Mouse (Mus musculus) gastrocnemius, postnatal 4 days (tissue): ENCODE results near the gene Emc6. TPM values are rescaled to one million over a fixed set of nuclear protein-coding genes. Genes with fewer than 3 reads are reported as not detected.
A peak's percentile ranks its signal among the peaks of the same experiment; 100 is the strongest.

Experiments
- DNase-seq, 2 experiments: peaks; one replicate each; pipeline ENCODE4 v3.0.0; 2021 to 2022; ENCODE audit warnings: low spot score in 2 of 2, mixed read lengths in 2 of 2
- total RNA-seq, 2 experiments: library from RNA; stranded (reverse); gene quantifications; 2 replicates each; pipeline ENCODE4 v1.2.3; 2021

Gene Emc6
- total RNA-seq, 2 experiments from 2014 or later: 60.1 to 67.3 TPM

DNA sequence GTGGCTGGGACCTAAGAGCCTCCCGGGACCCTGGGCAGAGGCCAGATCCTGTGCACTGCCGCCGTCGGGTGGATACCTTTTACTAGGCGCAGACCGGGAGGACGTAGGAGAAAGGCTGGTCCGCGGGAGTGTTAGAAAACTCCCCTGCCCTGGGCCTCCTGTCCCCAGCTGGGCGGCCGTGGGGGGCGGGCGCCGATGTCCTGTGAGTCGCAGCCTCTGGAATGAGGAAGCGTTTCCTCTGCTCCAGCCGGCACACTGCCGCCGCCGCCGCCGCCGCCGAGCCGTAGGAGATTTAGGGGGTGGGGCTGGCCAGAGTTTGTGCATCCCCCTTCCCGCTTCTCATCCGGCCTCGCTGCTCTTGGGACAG lies 655 bp upstream of the Emc6 start:
- DNase-seq: peak; percentile 83 to 89

DNA sequence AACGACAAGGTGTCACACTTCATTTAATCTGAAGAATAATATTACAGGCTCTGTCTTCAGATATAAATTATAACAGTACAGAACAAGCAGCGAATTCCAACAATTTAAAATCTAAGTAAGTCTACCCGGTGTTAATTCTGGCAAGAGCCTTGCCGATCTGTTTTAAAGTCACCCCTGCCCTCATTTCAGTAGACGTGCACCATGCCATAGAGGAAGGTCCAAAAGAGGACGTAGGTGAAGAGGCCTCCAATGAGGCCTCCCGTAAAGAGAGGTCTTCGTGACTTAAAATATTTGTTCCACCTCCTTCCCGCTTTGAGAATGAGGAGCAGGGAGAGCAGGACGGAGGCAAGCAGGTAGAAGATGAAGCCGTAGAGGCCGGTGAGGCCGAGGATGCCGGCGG lies 651 bp downstream of the Emc6 start:
- DNase-seq: no peak

DNA sequence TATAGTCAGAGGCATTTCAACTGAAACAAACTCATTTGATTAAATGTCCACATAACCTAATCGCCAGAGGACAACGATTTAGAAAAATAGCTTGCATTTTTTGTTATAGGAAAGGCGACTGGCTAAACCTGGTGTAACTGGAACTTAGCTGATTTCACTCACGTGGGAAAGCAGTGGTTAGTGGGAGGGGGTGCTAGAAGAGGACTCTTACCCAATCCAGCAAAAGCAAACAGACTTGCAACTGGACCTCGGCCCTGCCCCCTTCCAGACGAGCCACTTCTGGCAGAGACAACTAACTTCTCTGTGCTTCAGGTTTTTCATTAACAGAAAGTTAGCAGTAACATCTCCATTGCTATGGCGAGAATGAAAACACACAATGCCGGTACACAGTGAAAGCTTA lies 1.2 kb downstream of the Emc6 start:
- DNase-seq: no peak

DNA sequence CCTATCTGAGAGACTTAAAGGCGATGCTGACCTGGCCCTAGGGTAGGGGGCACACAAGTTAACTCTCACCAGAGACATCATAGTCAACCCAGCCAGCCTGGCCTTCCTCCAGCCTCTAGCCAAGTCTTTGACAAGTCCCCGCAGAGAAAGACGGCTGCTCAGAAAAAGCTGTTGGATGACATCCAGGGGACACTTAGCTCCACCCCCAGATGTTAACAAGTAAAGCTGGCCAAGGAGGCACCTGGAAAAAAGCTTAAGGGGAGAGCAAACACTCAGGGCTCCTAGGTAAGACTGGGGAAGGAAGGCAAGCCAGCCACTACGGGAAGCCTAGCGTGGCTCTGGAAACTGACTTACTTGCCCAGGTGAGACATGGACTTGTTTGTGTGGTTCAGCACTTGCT lies 4.7 kb downstream of the Emc6 start:
- peak in 1 of 2 experiments; percentile 42 for DNase-seq

DNA sequence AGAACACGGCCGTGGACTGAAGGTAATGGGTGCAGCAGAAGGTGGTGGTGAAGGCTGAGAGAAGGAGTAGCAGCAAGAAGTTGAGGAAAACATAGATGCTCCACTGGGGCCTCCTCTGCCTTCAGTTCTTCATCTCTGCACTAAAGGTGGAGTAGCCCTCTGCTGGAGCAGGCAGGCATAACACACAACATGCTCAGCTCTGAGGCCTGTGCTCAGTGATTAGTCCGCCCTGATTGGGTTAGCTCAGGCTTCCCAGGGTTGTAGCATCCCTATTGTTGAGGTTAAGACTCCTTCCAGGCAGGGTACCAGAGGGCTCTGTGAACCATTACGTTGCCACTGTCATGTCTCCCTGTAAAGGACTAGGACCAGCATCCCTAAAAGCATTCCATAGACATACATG lies 7.6 kb downstream of the Emc6 start:
- DNase-seq: peak in 1 of 2 experiments; percentile 62

DNA sequence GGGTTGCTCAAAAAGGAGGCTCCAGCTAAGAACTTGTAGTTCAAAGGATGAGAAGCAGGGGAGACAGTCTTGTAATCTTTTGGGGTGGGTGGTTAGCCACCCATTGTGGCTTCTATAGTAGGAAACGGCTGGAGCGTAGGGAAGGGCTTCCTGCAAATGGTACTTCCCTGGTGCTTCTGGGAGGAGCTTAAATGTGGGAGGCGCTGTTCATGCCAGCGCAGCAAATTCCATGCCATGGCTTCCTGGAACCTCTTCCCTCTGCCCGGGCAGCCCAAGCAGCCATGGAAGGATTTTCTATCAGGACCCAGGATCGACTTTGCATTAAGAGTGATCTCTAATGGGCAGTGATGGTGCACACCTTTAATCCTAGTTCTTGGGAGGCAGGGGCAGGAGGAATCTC lies 8.3 kb downstream of the Emc6 start:
- DNase-seq: no peak

DNA sequence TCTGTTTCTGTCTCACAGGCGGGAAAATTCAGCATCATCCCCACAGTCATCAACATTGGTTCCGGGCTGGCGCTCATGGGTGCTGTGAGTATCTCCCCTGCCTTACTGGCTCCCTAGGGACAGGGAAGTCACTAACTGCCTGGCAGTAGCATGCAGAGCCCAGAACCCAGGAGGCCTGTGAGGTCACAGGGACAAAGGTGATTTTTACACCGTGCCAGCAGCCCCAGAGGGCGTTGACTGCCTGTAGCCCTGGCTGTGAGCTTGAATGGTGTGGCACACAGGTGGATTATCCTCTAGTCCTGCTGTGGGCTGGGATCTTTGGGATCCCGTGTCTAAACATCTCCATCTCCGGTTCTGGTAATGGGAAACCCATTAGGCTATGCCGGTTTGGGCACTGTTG lies 8.8 kb downstream of the Emc6 start:
- DNase-seq: no peak

DNA sequence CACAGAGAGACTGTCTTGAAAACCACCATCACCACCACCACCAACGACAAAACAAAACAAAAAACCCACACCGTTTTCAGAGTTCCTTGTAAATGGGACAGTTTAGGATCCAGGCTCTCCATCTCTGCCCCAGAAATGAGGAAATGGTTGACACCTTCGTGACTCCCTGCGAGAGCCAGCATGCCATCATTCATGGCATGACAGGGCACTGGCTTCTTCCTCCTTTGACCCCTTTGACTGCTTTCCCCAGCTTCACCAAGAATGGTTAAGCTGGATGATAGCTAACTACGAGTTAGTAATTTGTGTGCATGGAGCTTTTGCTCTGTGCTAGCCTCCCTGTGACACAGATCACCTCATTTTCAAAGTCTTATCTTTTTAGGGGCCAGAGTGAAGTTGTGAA lies 14.6 kb downstream of the Emc6 start:
- no peak for DNase-seq

DNA sequence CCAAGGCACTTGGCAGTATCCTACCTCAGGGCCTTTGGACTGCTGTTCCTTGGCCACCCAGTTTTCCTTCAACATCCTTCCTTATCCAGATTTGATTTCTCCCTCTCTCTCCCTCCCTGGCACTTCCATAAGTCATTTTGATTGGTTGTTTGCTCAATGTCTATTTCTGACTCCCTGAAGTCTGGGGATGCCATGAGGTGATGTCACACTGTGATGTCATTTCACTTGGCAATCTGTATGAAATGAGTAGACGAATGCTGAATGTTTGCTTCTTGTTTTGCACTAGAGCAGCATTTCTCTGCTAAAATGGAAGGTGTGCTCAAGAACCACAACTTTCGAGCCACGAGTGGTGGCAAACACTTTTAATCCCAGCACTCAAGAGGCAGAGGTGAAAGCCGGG lies 15.2 kb downstream of the Emc6 start:
- no peak for DNase-seq

DNA sequence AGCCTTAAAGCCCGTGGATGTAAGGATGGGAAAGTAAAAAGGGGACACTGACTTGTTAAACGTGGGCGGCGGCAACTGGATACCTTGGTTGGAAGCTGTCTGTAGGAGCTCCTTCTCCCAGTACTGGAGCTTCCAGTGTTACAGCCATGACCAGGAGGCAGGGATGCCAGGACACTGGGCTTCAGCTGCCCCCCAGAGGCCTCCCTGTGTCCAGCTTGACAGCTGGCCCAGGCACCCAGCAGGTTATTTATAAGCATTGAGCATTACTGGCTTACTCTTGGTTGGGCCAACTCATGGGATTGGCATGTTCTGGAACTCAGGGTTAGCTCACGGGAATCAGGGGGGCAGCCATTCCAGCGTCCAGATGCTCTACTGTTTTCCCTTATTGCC lies 16.0 kb downstream of the Emc6 start:
- DNase-seq: peak in 1 of 2 experiments; percentile 41

DNA sequence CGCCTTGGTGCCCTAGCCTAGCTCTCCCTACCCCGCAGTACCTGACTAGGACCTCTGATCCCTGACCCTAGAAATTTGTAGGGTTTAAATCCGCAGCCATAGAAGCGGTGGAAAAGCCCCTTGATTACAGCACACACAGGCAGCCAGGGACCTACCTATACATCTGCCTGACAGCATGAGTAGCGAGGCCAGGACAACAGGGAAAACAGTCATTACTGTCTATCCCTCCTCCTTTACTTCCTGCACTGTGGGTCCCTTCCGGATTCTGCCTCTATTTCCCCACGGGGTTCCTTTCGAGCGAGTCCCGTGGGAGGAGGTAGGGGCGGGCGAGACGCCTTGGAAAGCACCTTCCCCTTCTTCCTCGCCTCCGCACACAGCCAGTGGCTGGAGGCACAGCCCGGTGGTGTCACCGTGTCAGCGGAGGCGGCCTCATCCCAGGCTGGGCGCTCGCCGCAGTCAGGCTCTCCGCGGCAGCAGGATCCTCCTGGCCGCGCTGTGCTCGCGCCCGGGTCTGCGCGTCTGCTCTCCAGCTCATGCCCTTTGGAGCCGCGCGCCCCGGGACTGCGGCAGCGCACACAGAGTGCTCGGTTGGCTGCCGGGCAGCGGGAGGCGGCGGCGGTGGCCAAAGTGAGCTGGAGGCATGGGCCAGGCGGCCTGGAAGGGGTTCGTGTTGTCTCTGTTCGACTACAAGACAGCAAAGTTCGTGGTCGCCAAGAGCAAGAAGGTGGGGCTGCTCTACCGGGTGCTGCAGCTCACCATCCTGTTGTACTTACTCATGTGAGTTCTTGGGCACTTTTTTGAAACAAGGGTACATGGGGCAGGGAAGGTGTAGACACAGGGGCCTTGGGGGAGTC lies 16.7 kb downstream of the Emc6 start, which contains the start of gene P2rx5:
P2rx5 (plus strand) TSS at position 465 of the 854 bp plus-strand sequence.
- DNase-seq: peak in 1 of 2 experiments; percentile 61

DNA sequence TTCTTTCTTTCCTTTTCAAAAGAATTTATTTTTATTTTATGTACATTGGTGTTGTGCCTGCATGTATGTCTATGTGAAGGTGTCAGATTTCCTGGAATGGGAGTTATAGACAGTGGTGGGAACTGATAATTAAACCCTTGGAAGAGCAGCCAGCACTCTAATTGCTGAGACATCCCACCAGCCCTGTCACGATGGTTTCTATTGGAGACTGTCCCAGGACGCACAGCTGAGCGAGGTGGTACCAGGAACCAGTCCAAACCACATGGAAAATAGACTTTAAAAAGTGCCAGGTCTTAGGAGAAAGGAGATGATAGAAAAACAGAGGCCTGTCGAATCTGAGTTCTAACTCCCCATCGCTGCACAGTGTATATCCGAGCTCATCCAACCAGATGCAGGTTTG lies 21.8 kb downstream of the Emc6 start:
- DNase-seq: no peak

DNA sequence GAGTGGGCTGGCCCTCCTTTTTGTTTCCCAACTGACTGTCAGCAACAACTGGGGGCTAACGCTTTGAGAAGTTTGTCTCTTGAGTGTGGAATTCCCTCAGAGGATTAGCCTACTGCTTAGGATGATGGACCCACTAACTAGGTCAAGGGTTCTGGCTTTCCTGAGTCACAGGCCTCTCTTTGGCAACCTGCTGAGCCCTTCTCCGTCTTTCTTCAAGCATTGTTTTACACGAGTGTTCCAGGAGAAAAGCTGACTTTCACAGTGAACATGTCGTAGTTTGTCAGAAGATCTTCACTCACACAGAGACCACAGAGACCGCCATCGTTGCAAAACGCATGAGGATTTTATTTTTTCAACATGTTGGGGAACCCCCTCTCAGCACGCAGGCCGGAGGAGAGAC lies 28.6 kb downstream of the Emc6 start:
- DNase-seq: no peak

DNA sequence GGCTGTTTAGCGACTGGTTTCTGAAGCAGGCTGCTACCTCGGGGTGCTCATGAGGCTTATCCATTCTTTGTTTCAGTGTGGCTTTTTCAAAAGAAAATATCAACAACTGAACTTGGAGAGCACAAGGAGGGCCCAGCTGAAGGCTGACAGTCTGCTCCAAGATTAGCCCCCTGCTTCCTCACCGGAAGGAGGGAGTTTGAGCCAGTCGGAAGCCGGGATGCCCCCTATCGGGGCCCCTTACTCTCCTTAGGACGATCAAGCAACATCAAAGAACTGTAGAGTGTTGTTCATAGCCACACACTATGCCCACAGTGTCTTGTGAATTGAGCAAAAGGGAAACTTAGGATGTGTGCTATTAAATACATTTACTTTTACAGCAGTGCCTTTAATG lies 29.9 kb downstream of the Emc6 start:
- no peak for DNase-seq

DNA sequence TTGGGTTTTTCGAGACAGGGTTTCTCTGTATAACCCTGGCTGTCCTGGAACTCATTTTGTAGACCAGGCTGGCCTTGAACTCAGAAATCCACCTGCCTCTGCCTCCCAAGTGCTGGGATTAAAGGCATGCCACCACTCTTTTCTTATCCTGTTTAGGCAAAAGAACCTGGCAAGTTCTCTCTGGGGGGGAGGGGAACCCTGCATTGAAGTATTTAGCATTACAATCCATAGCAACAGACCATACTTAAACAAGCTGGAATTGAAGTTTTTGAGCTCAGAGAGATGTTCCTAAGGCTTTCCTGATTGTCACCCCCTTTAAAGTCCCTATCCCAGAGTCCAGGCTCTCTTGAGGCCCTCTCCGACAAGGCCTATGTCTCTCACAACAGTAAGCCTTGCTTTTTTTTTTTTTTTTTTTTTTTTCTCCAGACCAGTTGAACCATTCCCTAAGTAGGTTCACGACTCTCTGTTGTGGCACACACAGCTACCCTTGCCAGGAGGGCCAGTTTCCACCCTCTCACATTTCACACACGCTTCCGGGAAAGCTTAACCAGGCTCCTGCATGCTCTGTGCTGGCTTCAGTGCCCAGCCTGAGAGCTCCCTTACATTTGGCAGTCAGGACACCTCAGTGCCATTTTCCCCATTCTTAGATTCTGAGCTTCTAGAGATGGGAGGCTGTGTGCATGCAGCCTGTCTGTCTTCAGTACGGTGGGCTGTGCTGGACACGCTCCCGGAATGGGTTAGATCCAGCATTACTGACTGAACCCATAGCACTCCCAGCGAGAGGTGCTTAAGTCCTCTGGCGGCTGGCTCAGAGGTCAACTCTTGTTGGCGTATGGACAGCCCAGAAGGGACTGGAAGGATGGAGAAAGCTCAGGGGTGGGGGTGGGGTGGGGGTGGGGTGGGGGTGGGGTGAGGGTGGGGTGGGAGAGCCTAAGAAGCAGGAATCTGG lies 30.5 kb downstream of the Emc6 start:
- DNase-seq: no peak

DNA sequence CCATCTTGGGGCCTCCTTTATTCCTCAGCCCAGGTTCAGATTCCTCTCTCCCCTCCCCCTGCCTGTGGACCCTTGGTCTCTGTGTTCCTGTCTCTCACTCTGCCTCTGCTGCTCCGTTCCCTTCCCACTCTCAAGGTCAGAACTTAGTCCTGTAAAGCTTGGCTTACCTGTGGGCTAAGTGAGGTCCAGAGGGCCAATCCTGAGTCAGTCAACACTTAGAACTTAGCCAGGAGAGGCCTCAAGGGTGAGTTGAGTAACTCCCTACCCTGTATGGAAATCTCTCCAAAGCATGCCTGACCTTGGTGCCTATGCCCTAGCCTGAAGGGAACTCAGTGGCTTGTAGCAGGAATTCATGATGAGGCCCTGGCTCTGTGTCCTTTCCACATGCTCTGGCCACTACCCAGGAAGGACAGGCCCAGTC lies 32.6 kb downstream of the Emc6 start:
- no peak for DNase-seq

DNA sequence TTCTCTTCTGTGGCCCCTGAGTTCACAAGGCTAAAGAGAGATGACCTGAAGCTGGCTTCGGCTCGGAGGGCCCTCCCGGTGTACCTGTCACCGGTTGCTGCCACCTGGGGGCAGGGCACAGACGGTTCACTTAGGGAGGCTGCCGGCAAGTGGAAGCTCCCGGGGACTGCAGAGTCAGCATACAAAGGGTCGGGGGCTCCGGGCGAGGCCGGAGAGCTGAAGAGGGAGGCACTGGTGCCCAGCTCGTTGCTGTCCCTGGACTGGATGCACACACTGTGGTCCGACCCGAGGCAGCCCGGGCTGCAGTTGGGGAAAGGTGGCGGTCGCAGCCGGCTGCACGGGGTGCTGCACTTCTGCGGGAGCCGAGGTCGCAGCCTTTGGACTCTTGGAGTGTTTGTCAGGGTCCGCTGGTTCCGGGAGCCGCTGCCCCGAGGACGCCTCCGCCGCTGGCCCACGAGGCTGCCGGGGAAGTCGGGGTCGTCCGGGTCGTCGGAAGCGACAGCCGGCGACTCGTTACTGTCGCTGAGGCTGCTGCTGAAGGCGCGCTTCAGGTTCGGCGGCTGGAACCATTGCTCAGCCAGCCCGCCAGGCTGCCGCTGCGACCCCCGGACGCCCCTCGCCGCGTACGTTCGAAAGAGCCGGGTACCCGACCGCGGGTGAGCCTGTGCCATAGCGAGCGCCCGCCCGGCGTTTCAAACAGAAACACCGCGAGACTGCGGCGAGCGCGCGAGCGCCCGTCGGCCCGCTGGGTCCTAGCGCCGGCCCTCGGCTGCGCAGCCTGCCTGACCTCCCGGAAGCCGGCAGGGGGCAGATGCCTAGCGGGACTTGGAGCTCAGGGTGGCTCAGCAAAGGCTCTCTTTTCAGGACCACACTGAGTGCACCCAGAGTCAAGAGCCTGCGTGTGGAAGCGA lies 39.0 kb downstream of the Emc6 start, which contains the start of gene Haspin:
Haspin (minus strand) TSS at position 704 of the 911 bp plus-strand sequence.
- DNase-seq: peak; percentile 92 to 94

DNA sequence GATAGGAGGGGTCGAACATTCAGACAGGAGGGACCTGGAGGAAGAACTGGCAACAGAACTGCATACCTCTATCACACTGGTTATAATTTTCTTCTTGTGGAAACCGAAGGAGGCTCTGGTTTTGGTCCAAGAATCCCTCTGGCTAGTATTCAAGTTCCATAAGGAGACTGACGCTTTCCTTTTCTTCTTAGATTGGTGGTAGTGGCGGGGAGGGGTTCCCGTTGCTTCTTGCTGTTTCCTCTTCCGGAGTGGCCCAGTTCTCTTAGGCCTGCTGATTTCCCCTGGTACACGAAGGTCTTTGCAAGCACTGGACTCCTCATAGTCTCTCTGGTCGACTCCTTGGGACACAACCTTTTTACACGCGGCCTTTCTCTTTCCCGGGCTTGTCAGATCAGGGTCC lies 39.7 kb downstream of the Emc6 start:
- DNase-seq: no peak

DNA sequence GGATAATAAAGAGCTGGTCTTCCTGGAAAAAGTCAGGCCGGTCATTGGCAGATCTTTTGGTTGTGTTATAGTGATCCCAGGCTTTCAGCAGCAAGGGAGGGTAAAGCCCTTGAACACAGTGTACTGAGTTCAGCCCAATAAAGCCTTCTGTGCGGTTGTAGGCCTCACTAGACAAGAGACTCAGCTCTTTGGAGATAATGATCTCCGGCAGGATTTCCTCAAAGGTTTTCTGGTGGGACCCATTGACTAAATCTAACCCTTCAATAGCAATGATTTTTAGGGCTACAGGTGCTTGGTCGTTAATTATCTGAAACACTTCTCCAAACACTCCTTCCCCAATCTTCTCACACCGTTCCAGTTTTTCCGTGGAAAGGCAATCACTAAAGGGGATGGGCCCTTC lies 40.2 kb downstream of the Emc6 start:
- DNase-seq: no peak

DNA sequence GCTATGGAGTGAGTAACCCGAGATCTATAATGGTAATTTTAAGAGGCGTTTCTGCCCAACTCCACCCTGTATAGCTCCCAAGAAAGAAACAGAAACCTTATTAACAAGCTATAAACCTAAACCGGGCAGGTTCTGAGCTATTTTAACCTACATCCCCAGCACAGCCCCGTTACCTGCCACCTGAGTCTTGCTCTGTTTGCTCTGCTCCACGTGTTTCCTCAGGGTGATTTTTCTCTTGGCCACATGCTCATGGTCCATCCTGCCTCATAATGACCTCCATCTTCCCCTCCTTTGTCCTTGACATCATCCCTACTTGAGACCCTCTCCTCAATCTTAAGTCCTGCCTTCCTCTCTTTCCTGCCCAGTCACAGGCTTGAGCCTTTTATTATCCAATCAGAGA lies 42.6 kb downstream of the Emc6 start:
- DNase-seq: no peak

DNA sequence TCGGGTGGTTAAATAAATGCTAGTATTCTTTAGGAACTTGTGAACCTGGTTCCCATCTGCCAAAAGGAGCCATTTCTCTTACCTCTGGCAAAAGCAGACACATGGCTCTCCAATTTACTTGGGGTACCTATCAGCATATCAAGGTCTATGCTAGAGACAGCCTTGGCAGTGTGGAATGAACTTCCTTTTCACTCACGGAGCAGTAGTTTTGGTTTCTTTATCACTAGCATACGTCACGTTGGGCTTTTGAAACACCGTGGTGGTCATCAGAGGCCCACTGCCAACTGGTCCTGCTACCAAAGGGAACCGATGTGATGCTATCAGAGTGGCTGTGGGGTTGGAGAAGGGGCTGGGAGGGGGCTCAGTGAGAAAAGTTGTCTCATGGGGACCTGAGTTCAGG lies 43.8 kb downstream of the Emc6 start:
- no peak for DNase-seq
